Mouse (Mus musculus) testis, postnatal 10 days (tissue): ENCODE measurements around the gene Lsm10.

ENCODE experiments used
- DNase-seq: peaks from one replicate; pipeline ENCODE4 v3.0.0; 2021; ENCODE audit warnings: low spot score

Lsm10 gene

GRCm38 (mm10) chr4:126096464-126097111, at the start of gene Lsm10:
Gene Lsm10 (plus strand): TSS chr4:126096623.
- peak; percentile 94 for DNase-seq

DNA sequence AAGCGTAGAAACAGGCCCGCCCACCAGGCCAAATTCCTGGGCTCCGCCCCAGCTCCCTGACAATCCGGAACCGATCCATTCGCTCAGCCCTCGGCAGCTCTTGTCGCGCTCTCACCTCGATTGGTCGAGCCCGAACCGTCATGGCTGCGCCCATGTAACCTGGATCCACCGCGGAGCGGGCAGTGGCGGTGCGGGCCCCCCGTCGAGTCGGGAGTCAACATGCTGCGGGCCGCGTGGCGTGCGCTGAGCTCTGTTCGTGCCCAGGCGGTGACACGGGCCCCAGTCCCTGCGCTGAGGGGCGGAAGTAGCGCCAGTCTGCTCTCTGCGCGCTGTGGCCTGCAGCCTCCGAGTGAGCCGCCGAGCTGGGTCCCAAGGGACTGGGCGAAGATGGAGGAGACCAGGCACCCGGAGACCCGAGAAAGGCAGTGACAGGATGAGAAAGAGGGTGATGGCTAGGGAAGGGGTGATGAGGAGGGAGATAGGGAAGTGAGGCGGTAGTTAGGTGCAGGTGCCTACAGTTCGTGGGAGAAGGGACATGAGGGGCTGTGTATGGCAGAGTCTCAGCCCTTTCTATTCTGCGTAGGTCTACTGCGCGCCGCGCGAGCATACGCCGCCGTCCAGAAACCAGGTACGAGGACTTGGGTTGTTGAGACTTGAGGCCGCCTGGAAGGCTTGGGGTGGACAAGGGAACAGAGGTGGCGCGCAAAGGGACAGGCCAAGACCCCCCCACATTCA, 49.4 kb upstream of the Lsm10 start, which contains the start of gene Mrps15:
TSS of gene Mrps15 (plus strand) at position 75 of the 735 bp plus-strand sequence.
- peak; percentile 88 for DNase-seq

- no peak for DNase-seq
Observed at GRCm38 (mm10) chr4:126051617-126052016, 44.8 kb upstream of the Lsm10 start.

- DNase-seq = no peak
Observed at GRCm38 (mm10) chr4:126057207-126058133, 39.0 kb upstream of the Lsm10 start.

- DNase-seq = peak; percentile 91
Observed at GRCm38 (mm10) chr4:126058134-126058996, 38.1 kb upstream of the Lsm10 start, which contains the start of gene Oscp1. Gene Oscp1 (plus strand): TSS chr4:126058565.

DNA sequence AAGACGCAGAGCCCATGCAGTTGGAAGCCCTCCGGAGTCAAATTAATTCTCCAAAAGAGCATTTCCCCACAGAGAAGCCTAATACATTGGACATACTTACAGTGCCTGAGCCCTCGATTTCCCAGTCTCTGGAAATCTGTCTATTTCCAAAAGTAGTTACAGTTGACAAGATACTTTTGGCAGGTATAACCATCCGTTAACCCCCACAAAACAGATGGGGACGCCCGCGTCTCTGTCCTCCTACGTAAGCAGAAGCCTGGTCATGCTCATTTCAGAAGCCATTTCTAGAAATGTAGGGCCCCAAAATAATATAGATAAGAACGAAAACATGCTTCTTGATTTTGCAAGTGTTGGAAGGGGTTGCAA, 37.4 kb upstream of the Lsm10 start:
- DNase-seq = no peak

DNA sequence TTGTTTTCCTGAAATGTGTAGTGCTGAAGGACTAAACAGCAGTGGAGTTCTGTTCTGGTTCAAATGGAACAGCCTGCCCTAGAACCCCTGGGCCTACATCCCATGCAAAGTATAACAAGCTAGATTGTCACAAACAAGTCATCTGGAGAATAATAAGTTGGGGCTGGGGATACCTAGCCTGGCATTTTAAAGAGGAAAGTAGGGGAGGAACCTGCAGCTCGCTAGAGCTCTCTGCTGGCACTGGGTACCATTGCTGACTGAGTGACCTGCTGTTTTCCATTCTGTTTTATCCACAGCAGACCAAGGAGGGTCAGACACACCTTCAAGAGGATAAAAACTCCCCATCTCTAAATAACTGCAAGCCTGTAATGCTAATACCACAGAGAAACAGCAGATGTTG, 33.6 kb upstream of the Lsm10 start:
- DNase-seq = no peak

DNA sequence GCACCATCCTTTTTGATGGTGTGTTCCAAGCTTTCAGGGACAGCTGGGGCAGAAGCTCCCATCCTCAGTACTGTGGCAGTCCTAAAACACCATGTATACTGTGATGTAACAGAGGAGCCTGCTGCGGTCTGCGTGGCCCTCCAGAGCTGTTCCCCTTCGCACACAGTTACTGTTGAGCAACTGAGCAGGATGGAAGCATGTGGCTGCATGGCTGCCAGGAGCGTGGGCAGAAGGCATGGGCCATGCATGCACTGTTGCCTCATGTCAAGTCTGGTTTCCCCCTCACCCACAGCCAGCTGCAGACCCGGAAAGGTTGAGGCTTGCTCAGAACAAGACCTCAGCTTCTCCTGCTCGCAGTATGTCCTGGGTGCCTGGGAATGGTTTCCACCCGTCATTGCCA, 31.2 kb upstream of the Lsm10 start:
- DNase-seq = no peak

DNA sequence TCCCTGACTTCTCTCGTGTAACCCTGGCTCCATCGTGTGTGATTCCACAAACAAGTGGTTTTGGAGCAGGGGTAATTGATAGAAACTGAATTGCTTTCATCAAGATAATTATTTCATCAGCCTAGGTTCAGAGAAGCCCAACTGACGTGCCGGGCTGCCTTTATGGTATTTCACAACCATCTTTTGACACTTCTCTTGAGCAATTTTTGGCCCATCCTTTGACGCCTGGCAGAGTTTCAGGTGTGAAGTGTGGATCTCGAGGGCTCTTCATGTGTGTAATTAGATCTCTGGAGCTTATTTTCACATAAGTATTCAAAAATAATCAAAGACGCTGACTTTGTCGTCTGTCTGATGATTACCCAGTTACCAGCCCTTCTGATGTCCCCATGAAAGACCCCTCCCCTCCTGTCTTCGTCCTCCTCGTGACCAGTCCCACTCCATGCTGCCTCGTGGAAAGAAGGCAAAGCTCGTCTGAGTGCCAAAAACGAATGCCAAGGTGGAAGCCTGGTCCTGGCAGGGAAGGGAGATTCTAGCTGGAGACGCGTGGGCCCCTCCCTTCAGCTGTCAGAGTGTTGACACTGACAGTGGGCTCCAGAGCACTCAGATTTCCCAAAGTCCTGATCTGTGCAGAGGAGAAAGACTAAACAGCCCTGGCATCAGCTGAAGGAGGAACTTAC, 28.9 kb upstream of the Lsm10 start:
- DNase-seq = no peak

DNA sequence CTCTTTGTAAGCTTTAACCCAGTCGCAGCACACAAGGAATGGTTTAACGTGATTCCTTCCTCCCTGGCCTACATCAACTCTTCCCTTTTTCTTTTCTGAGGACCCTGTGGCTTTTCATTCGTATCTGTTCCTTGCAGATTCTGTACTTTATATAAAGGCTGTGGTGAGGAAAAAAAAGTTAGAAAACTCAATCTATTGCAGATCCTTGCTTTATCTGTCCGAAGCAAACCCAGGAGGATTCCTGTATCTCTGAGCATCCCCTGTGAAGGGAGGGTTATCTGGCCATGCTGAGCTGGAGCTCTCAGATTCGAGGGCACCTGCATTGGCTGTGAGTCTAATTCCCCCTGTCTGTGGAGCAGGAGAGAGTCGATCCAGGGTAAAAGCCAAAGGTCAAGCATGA, 27.6 kb upstream of the Lsm10 start:
- no peak for DNase-seq

GRCm38 (mm10) chr4:126077833-126078232, 18.6 kb upstream of the Lsm10 start:
- no peak for DNase-seq

- DNase-seq = no peak
Observed at GRCm38 (mm10) chr4:126079266-126079665, 17.2 kb upstream of the Lsm10 start.

GRCm38 (mm10) chr4:126081601-126082000, 14.8 kb upstream of the Lsm10 start:
- DNase-seq = no peak

- no peak for DNase-seq
Observed at GRCm38 (mm10) chr4:126083021-126083420, 13.4 kb upstream of the Lsm10 start.

GRCm38 (mm10) chr4:126084382-126084781, 12.0 kb upstream of the Lsm10 start:
- no peak for DNase-seq

GRCm38 (mm10) chr4:126085996-126086576, 10.3 kb upstream of the Lsm10 start:
- peak; percentile 87 for DNase-seq

- no peak for DNase-seq
Observed at GRCm38 (mm10) chr4:126090101-126090847, 6.1 kb upstream of the Lsm10 start.

GRCm38 (mm10) chr4:126090848-126091124, 5.6 kb upstream of the Lsm10 start:
- no peak for DNase-seq

GRCm38 (mm10) chr4:126091873-126092272, 4.5 kb upstream of the Lsm10 start:
- DNase-seq = no peak
